Mouse (Mus musculus): ENCODE results near the gene Zfp36. TPM values are rescaled to one million over a fixed set of nuclear protein-coding genes. Genes with fewer than 3 reads are reported as not detected.

Zfp36 gene
- polyA plus RNA-seq, 1 experiment from 2014 or later = 4.0 TPM

DNA sequence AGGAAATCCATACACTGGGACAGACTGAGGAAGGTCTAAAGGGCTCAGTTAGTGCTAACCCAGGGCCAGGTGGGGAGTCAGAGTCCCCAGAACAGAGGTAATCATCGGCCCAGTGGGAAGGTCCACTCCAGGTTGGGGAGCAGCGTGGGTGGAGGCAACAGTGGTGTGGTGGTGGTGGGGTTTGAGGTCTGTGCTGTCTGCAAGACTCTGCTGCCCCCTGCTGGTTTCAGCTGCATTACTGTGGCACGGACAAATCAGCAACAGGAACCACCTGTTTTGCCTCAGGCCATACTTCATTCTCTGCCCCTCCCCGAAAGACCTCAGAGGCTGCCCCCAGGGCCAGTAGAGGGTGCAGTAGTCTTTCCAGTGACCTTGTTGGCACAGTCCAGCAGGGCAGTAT lies 6.4 kb upstream of the Zfp36 start:
- H3K9ac ChIP-seq (ENCODE audit: low read depth, low read length) = no peak overlapping the region
- ATAC-seq = peak; percentile 35; the same call in 1 of the 2 replicates
- H3K4me2 ChIP-seq (ENCODE audit: low read length) = no peak overlapping the region
- H3K27me3 ChIP-seq (replicated peaks; ENCODE audit: control insufficient read depth, insufficient read depth, low read length) = no peaks in the 10 kb centered on the region
- 26% methylated on average over 4 of the region's 4 CpGs for WGBS
- peaks cover 23% of the 10 kb centered on the region for H3K36me3 ChIP-seq (ENCODE audit: control insufficient read depth, insufficient read depth, low read length)
- H3K4me1 ChIP-seq (ENCODE audit: control insufficient read depth, insufficient read depth, low read depth, low read length) = peaks cover 10% of the 10 kb centered on the region
- H3K9me3 ChIP-seq (ENCODE audit: control insufficient read depth, low read length) = no peaks in the 10 kb centered on the region
- H3K27ac ChIP-seq (ENCODE audit: low read depth, low read length) = no peak overlapping the region
- no peak overlapping the region for H3K4me3 ChIP-seq (ENCODE audit: low read length)

DNA sequence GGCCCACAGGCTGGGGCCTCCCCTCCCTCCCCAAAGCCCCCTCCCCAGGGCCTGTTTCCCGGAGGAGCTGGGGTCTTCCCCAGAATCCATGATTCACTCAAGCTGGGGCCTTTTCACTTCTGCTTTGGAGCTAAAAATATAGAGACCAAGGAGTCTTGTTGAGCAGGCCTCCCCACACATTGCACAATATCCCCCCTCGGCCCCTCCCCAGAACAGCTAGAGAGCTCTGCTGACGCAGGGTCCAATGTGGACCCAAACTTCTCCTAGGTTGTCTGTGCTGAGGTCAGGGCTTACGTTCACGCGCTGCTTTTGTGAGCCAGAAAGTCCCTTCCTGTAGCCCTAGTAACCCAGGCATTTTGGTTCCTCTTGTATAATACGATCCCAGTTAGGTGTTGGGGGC lies 6.0 kb upstream of the Zfp36 start:
- Histone ChIP-seq H3K4me3 (ENCODE audit: low read length) (no peak overlapping the region), H3K4me1 (ENCODE audit: control insufficient read depth, insufficient read depth, low read depth, low read length) (peaks cover 9% of the 10 kb centered on the region), H3K36me3 (ENCODE audit: control insufficient read depth, insufficient read depth, low read length) (peaks cover 23% of the 10 kb centered on the region), H3K27ac (ENCODE audit: low read depth, low read length) (no peak overlapping the region), H3K9me3 (ENCODE audit: control insufficient read depth, low read length) (no peaks in the 10 kb centered on the region), H3K27me3 (replicated peaks; ENCODE audit: control insufficient read depth, insufficient read depth, low read length) (no peaks in the 10 kb centered on the region), H3K4me2 (ENCODE audit: low read length) (no peak overlapping the region), H3K9ac (ENCODE audit: low read depth, low read length) (no peak overlapping the region)
- no peak for ATAC-seq
- 94% methylated on average over 7 of the region's 7 CpGs for WGBS

DNA sequence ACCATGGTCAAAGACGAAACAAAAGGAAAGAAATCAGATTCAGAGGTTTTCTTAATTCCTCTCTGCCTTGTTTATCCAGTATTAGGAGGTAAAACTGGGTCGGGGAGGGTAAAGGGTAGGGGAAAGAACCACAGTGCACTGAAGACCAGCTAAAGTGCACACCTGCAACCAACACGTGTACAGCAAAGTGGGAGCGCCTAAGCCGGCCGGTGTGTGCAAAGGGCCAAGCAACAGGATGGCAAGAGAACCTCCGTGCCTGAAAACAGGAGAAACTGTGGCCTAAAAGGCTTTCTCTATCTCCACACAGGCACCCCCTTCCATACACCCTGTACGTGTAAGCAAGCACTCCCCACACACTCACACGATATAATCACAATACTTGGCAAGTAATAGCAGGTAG lies 5.1 kb upstream of the Zfp36 start:
- H3K4me2 ChIP-seq (ENCODE audit: low read length) = no peak overlapping the region
- H3K4me1 ChIP-seq (ENCODE audit: control insufficient read depth, insufficient read depth, low read depth, low read length) = peaks cover 9% of the 10 kb centered on the region
- no peaks in the 10 kb centered on the region for H3K27me3 ChIP-seq (replicated peaks; ENCODE audit: control insufficient read depth, insufficient read depth, low read length)
- no peak for ATAC-seq
- peaks cover 16% of the 10 kb centered on the region for H3K36me3 ChIP-seq (ENCODE audit: control insufficient read depth, insufficient read depth, low read length)
- H3K4me3 ChIP-seq (ENCODE audit: low read length) = no peak overlapping the region
- H3K9me3 ChIP-seq (ENCODE audit: control insufficient read depth, low read length) = no peaks in the 10 kb centered on the region
- H3K27ac ChIP-seq (ENCODE audit: low read depth, low read length) = no peak overlapping the region
- 93% methylated on average over 9 of the region's 9 CpGs for WGBS
- H3K9ac ChIP-seq (ENCODE audit: low read depth, low read length) = no peak overlapping the region

DNA sequence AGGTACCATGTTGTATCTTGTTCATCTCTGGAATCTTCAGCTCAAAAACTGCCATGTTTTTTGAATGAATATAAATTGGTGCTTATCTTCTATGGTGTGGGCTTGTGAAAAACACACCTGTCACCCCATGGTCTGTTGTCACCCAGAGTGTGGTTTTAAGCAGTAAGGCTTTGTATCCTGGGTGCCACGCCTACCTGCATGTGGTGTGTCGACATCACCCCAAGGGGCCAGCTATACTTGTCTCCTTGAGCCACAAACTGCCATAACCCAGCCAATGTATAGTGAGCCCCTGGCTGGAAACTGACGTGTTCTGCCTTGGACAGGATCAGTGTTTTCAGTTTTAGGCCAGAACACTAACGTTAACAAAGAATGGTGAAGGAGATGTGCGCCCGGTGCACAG lies 4.1 kb upstream of the Zfp36 start:
- no peaks in the 10 kb centered on the region for H3K27me3 ChIP-seq (replicated peaks; ENCODE audit: control insufficient read depth, insufficient read depth, low read length)
- no peak overlapping the region for H3K4me2 ChIP-seq (ENCODE audit: low read length)
- H3K4me1 ChIP-seq (ENCODE audit: control insufficient read depth, insufficient read depth, low read depth, low read length) = peaks cover 13% of the 10 kb centered on the region
- WGBS = 82% methylated on average over 6 of the region's 6 CpGs
- no peak overlapping the region for H3K27ac ChIP-seq (ENCODE audit: low read depth, low read length)
- H3K9ac ChIP-seq (ENCODE audit: low read depth, low read length) = no peak overlapping the region
- H3K4me3 ChIP-seq (ENCODE audit: low read length) = no peak overlapping the region
- peaks cover 11% of the 10 kb centered on the region; the same call in 1 of the 2 replicates for H3K36me3 ChIP-seq (ENCODE audit: control insufficient read depth, insufficient read depth, low read length)
- no peak for ATAC-seq
- no peaks in the 10 kb centered on the region for H3K9me3 ChIP-seq (ENCODE audit: control insufficient read depth, low read length)

DNA sequence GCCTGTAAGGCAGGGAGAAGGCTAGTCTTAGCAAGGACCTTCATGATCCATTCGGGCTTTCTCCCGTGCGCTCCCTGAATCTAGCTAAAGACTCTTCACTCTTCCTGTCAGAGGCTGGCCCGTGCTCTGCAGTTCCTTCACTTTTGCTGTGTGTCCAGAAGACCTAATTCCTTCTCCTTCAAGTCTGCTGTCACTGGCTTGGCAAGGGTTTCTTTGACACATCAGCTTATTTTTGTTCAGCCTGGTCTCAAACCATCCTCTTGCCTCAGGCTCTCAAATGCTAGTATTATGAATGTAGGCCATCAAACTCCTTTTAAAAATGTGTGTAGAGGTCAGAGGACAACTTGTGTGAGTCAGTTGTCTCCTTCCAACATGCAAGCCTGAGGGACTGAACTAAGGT lies 3.6 kb upstream of the Zfp36 start:
- Histone ChIP-seq H3K9me3 (ENCODE audit: control insufficient read depth, low read length) (no peaks in the 10 kb centered on the region), H3K4me1 (ENCODE audit: control insufficient read depth, insufficient read depth, low read depth, low read length) (peaks cover 16% of the 10 kb centered on the region), H3K36me3 (ENCODE audit: control insufficient read depth, insufficient read depth, low read length) (peaks cover 8% of the 10 kb centered on the region; the same call in 1 of the 2 replicates), H3K4me3 (ENCODE audit: low read length) (no peak overlapping the region), H3K27ac (ENCODE audit: low read depth, low read length) (no peak overlapping the region), H3K9ac (ENCODE audit: low read depth, low read length) (no peak overlapping the region), H3K27me3 (replicated peaks; ENCODE audit: control insufficient read depth, insufficient read depth, low read length) (no peaks in the 10 kb centered on the region), H3K4me2 (ENCODE audit: low read length) (no peak overlapping the region)
- 83% methylated on average over 4 of the region's 4 CpGs for WGBS
- no peak for ATAC-seq

DNA sequence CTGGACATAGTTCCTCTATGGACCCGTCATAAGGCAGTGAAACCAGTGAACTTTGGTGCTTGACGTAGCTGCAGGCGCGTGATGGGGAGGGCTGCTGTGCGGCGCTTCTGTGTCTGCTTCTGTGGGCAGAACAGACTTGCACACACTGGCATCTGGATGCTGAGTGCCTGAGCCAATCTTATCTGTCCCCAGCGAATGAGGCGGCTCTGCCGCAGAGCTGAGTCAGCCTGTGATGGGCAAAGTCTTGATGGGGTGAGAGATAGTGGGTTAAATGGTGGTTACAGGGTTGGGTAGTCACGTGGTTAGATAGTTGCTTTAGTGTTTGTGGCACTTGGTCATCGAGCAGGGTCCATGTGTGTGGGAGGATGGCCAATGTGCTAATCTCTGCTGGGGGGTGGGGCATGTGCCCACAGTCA lies 2.9 kb upstream of the Zfp36 start:
- no peak overlapping the region for H3K4me3 ChIP-seq (ENCODE audit: low read length)
- H3K4me1 ChIP-seq (ENCODE audit: control insufficient read depth, insufficient read depth, low read depth, low read length) = peaks cover 21% of the 10 kb centered on the region
- no peak overlapping the region for H3K4me2 ChIP-seq (ENCODE audit: low read length)
- peaks cover 6% of the 10 kb centered on the region; the same call in 1 of the 2 replicates for H3K36me3 ChIP-seq (ENCODE audit: control insufficient read depth, insufficient read depth, low read length)
- no peaks in the 10 kb centered on the region for H3K9me3 ChIP-seq (ENCODE audit: control insufficient read depth, low read length)
- no peaks in the 10 kb centered on the region for H3K27me3 ChIP-seq (replicated peaks; ENCODE audit: control insufficient read depth, insufficient read depth, low read length)
- no peak overlapping the region for H3K27ac ChIP-seq (ENCODE audit: low read depth, low read length)
- H3K9ac ChIP-seq (ENCODE audit: low read depth, low read length) = no peak overlapping the region
- WGBS = 72% methylated on average over 11 of the region's 11 CpGs
- no peak for ATAC-seq

DNA sequence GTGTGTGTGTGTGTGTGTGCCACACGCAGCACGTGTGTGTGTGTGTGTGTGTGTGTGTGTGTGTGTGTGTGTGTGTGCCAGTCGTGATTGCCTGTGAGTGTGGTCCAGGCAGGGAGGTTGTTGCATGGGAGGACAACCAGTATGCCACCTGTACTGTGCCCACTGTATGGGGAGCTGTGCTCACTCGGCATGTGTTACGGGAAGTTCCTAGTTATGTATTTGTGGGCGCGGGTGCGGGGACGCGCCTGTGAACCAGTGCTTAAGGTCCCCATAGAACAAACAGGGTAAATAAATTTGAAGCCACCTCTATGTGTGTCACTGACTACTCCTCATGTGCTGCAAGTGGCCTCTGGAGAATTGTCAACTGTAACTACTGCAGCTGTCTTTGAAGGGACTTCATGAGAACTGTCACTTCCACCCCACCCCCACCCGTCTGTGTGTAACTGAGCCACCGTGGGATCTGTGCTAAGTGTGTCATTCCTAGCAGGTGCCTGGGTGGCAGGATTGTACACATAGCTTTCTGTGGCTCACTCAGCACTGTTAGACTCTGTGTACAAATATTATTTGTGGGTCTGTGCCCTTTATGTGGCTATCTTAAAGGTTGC lies 2.4 kb upstream of the Zfp36 start:
- H3K4me2 ChIP-seq (ENCODE audit: low read length) = peak overlapping the region; percentile 43
- ATAC-seq = no peak
- no peak overlapping the region for H3K9ac ChIP-seq (ENCODE audit: low read depth, low read length)
- no peak overlapping the region for H3K27ac ChIP-seq (ENCODE audit: low read depth, low read length)
- H3K27me3 ChIP-seq (replicated peaks; ENCODE audit: control insufficient read depth, insufficient read depth, low read length) = no peaks in the 10 kb centered on the region
- H3K9me3 ChIP-seq (ENCODE audit: control insufficient read depth, low read length) = no peaks in the 10 kb centered on the region
- H3K36me3 ChIP-seq (ENCODE audit: control insufficient read depth, insufficient read depth, low read length) = peaks cover 2% of the 10 kb centered on the region; the same call in 1 of the 2 replicates
- no peak overlapping the region for H3K4me3 ChIP-seq (ENCODE audit: low read length)
- 69% methylated on average over 10 of the region's 12 CpGs for WGBS
- peaks cover 25% of the 10 kb centered on the region for H3K4me1 ChIP-seq (ENCODE audit: control insufficient read depth, insufficient read depth, low read depth, low read length)

DNA sequence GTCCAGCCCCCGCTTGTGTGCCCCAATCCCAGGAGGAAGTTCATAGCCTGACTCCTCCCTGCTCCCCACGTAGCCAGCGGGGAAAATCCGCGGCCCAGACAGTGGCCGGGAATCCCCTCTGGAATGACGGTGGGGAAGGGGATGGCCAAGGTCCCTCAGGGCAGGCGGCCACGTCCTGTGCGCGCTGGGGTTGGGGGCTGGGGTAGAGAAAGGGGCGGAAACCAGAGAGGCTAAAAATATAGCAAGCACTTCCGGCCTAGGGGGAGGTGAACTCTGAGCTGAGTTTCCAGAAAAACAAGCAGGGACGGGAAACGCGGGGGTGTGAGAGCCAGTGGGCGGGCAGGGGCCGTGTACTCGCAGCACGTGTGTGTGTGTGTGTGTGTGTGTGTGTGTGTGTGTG lies 1.9 kb upstream of the Zfp36 start:
- ATAC-seq = no peak
- peak overlapping the region; percentile 51 for H3K27ac ChIP-seq (ENCODE audit: low read depth, low read length)

DNA sequence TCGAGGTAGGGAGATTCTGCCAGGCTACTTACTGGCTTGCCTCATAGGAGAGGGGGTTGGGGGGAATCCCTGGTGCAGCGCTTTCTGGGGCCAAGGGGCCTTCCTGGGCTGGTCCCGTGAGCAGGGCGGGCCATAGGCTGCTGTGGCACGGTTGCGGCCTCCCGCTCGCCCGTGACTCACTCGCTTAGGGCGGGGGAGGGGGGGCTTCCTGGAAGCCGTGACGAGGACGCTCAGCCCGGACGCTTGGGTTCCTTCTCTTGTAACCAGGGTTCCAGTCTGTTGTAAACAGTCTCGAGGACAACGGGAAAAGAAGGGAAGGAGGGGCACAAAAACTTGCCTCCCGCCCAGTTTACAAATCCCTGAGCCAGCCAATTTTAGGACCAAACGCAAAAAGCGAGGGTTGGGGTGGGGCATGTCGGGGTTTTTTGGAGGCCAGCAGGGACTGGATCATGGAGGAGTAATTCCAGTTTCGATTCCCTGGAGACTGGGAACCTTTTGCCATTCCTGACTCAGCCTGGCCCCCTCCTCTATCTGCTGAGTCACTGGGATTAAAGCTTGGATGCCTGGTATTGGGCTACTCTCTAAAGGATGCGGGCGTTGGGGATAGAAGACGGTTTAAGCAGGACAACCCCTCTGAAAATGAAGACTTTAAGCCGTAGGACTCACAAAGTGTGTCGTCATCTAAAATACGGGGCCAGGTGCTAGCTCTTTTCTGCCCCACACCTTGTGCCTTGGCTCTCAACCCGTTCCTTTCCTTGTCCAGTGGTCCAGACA lies 1.2 kb upstream of the Zfp36 start:
- H3K27ac ChIP-seq (ENCODE audit: low read depth, low read length) = peak overlapping the region; percentile 51
- H3K9me3 ChIP-seq (ENCODE audit: control insufficient read depth, low read length) = no peaks in the 10 kb centered on the region
- H3K36me3 ChIP-seq (ENCODE audit: control insufficient read depth, insufficient read depth, low read length) = no peaks in the 10 kb centered on the region
- H3K4me3 ChIP-seq (ENCODE audit: low read length) = peak overlapping the region; percentile 0; the same call in 1 of the 2 replicates
- no peaks in the 10 kb centered on the region for H3K27me3 ChIP-seq (replicated peaks; ENCODE audit: control insufficient read depth, insufficient read depth, low read length)
- peaks cover 28% of the 10 kb centered on the region for H3K4me1 ChIP-seq (ENCODE audit: control insufficient read depth, insufficient read depth, low read depth, low read length)
- peak overlapping the region; percentile 43 for H3K4me2 ChIP-seq (ENCODE audit: low read length)
- H3K9ac ChIP-seq (ENCODE audit: low read depth, low read length) = peak overlapping the region; percentile 42; the same call in 1 of the 2 replicates
- peak; percentile 24; the same call in 1 of the 2 replicates for ATAC-seq
- 12% methylated on average over 27 of the region's 30 CpGs for WGBS

More for the DNA sequence above, 1.9 kb upstream of the Zfp36 start:
- Histone ChIP-seq H3K27me3 (replicated peaks; ENCODE audit: control insufficient read depth, insufficient read depth, low read length) (no peaks in the 10 kb centered on the region), H3K4me1 (ENCODE audit: control insufficient read depth, insufficient read depth, low read depth, low read length) (peaks cover 25% of the 10 kb centered on the region), H3K36me3 (ENCODE audit: control insufficient read depth, insufficient read depth, low read length) (no peaks in the 10 kb centered on the region), H3K4me2 (ENCODE audit: low read length) (peak overlapping the region; percentile 43), H3K9me3 (ENCODE audit: control insufficient read depth, low read length) (no peaks in the 10 kb centered on the region), H3K4me3 (ENCODE audit: low read length) (peak overlapping the region; percentile 21), H3K9ac (ENCODE audit: low read depth, low read length) (peak overlapping the region; percentile 48; the same call in 1 of the 2 replicates)
- 5% methylated on average over 17 of the region's 20 CpGs for WGBS

Measured in hindbrain, embryonic 16.5 days (tissue).